Mouse (Mus musculus): Measurements from ENCODE around the gene Iqgap2.

DNA sequence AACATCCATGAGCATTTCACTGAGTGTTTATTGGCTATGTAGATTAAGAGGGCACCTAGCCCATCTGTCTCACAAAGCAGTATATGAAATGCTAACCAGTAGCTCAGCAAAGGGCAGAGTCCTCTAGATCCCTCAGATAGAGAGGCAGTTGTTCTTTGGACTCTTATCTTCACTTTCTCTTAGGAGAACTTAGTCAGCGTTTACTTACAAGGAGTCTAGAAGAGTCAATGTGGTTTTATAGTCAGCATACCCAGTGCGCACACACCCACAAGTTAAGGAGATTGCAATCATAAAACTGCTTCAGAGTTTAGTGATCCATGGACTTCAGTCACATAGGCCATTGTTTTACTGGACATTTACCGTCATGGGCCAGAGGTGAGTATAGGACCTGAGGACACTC is 54.8 kb downstream of the Iqgap2 start:
- TF ChIP-seq GATA1 (IDR thresholded peaks at IDR 0.05; ENCODE audit: borderline replicate concordance, low read length) (no peak), FLI1 (IDR thresholded peaks at IDR 0.05; ENCODE audit: low read length) (no peak)

All from megakaryocyte, embryonic 14.5 days (primary cell).